Mouse (Mus musculus) brown adipose tissue, adult 24 weeks (tissue): Measurements from ENCODE around the gene Neurog1. TPM values are rescaled to one million over a fixed set of nuclear protein-coding genes. Genes with fewer than 3 reads are reported as not detected.

ENCODE experiments used
- H3K27ac ChIP-seq: fragments of 200-500 bp; replicated peaks from 2 replicates; pipeline ENCODE4 v1.5.1; 2012; ENCODE audit warnings: low read depth, mild to moderate bottlenecking, low read length
- H3K4me1 ChIP-seq: fragments of 200-500 bp; 2 replicates; pipeline ENCODE4 v1.6.1; 2012; ENCODE audit warnings: low read length, mixed read lengths; ENCODE audit not compliant: control insufficient read depth, insufficient read depth, insufficient read length
- H3K4me3 ChIP-seq: fragments of 200-500 bp; 2 replicates; pipeline ENCODE4 v1.5.1; 2012; ENCODE audit warnings: low read depth, mild to moderate bottlenecking, low read length, moderate library complexity; ENCODE audit not compliant: insufficient read depth
- polyA plus RNA-seq: library from polyadenylated mRNA; stranded (reverse); fragments of >200 nt; gene quantifications from 2 replicates; pipeline ENCODE4 v1.2.4, GENCODE M21; 2012; ENCODE audit not compliant: missing spikeins, insufficient read depth, insufficient read length

Neurog1 gene
- polyA plus RNA-seq, 1 experiment, result not detected

DNA sequence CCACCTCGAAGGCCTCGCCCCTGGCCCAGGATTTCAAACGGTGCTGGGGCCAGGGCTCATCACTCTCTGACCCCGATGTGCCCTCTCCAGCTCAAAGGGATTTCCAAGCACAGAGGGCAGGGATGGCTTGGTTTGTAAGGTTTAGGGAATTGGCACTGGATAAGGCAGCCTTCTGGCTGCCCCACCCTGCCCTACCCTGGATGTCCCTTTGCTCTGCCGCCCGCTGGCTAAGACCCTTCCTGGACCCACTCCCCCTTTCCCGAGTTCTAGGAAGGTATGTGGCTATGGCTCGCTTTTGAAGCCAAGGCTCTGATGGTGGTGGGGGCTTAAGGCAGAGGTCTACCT lies 42.9 kb downstream of the Neurog1 start:
- H3K4me3 ChIP-seq, result no peak overlapping the region
- H3K4me1 ChIP-seq, result no peaks in the 10 kb centered on the region
- no peak overlapping the region for H3K27ac ChIP-seq

DNA sequence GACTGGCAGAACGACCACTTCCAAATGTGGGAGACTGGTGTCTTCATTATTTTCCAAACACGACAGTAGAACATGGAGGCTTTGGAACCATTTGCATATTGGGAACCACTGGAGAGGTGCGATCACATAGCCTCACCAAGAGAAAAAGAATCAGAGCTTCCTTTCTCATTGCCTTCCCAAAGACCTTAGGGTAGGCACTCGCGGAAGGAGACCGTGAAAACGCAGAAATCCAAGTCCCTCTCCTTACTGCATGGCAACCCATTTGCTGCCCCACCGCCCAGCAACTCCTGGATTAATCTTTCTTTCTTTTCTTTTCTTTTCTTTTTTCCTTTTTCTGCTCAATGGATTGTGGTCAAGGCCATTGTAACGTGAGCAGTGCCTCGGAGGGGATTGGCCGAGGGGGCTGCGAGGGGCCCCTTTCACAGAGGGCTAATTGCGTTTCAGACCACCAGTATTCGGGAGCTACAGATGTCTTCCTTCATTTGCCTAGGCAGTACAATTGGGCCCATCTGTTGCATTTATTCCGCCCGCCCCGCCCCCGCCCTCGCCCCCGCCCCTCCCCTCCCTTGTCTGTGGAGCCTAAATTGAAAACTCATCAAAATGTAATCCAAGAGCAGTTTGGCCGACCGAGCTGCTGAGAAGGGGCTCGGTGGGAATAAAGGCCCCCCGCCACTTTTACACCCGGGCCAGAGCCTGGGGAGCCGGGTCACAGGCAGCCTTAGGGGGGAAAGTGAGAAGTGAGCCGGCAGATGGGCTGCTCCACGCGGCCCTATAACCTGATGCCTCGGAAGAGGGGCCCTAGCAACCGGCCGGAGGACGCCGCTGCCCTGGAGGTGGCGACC lies 43.5 kb downstream of the Neurog1 start:
- no peak overlapping the region for H3K4me3 ChIP-seq
- no peaks in the 10 kb centered on the region for H3K4me1 ChIP-seq
- H3K27ac ChIP-seq, result no peak overlapping the region

Other genes with a start within 250 kb of the Neurog1 start
- gene H2afy, start 115.8 kb downstream of the Neurog1 start, polyA plus RNA-seq, result 29.7 and 33.0 TPM in 2 replicates
- 1.1 and 2.8 TPM in 2 replicates for gene Tifab, start 73.3 kb downstream of the Neurog1 start, polyA plus RNA-seq
- gene Cxcl14, start 44.4 kb upstream of the Neurog1 start, polyA plus RNA-seq, result 31.2 and 35.7 TPM in 2 replicates
- not detected in 2 replicates for gene Gm3045, start 174.4 kb upstream of the Neurog1 start, polyA plus RNA-seq
- 22.3 and 26.7 TPM in 2 replicates for gene Slc25a48, start 186.2 kb upstream of the Neurog1 start, polyA plus RNA-seq
- gene Il9, start 230.1 kb upstream of the Neurog1 start, polyA plus RNA-seq, result not detected in 2 replicates